Mouse (Mus musculus) gastrocnemius, adult 18-20 months (tissue): ENCODE data around the gene Slc4a4. TPM values are rescaled to one million over a fixed set of nuclear protein-coding genes. Genes with fewer than 3 reads are reported as not detected.

Source experiments
- DNase-seq: peaks from one replicate; pipeline ENCODE4 v3.0.0; 2021; ENCODE audit warnings: low spot score
- total RNA-seq, 2 experiments: library from RNA; stranded (reverse); gene quantifications; 2 replicates each; pipeline ENCODE4 v1.2.3; 2021

The Slc4a4 gene
- total RNA-seq, 2 experiments from 2014 or later, result 18.2 to 21.3 TPM

- DNase-seq, result no peak
Measured at GRCm38 (mm10) chr5:89278309-89278708, 391.7 kb downstream of the Slc4a4 start.

DNA sequence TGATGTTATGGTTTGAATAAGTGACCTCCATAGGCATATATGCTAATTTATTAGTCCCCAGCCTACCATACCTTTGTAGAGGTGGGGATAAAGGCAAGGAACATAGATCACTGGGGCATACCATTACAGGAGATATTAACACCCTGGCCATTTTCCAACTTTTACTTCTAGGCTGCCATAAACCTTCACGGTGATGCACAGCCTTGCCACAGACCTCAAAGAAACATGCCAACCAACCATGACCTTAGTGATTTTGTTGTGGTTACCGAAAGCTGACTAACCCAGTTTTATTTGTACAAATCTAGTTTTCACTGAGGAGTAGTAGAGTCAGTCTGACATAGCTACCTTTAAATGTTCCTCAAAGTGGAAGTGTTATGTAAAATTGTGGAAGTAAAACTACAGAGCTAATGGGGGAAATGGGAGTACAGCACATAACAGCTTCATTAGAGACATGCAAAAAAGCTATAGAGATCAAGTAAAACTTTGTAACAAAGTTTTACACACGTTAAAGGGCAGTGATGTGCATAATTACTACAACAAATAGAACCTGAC lies 393.8 kb downstream of the Slc4a4 start:
- DNase-seq, result no peak

Other genes starting within 250 kb of the Slc4a4 start
- 100 to 1,000 TPM; 142 to 143 TPM for gene Grsf1, start 210.6 kb upstream of the Slc4a4 start, total RNA-seq
- 10 to 100 TPM; 17.7 to 20.3 TPM for gene Mob1b, start 166.0 kb upstream of the Slc4a4 start, total RNA-seq
- 1 to 10 TPM; 1.3 TPM for gene Dck, start 121.8 kb upstream of the Slc4a4 start, total RNA-seq